Mouse (Mus musculus): ENCODE results near the gene Actr1b. TPM values are rescaled to one million over a fixed set of nuclear protein-coding genes. Genes with fewer than 3 reads are reported as not detected.

The Actr1b gene
- polyA plus RNA-seq, 1 experiment from 2014 or later = 118 TPM

DNA sequence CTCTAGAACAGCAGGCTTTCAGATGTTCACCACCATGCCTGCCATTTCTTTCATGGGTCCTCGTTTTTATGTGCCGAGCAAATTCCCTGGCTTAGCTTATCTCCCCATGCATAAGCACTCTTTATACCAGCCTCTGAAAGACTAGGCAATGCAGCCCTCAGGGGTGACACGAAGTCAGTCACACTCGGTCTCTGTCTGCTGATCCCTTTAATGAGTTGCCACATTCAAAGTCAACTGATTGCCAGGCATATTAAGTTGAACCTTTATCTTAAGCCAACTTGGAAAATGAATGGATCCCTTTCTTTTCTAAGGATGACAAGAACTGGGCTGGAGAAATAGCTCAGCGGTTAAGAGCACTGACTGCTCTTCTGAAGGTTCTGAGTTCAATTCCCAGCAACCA is 25.0 kb upstream of the Actr1b start:
- 68% methylated on average over 5 of the region's 5 CpGs for WGBS
- H3K36me3 ChIP-seq = no peaks in the 10 kb centered on the region
- H3K4me2 ChIP-seq (replicated peaks) = no peak overlapping the region
- H3K4me3 ChIP-seq (replicated peaks) = no peak overlapping the region
- ATAC-seq (ENCODE audit: insufficient number of reproducible peaks, low FRiP score, low TSS enrichment, low read depth) = no peak
- H3K27ac ChIP-seq (replicated peaks) = no peak overlapping the region
- H3K4me1 ChIP-seq = 0 out of 2 replicates have a peak, but pooled peaks cover 3% of the 10 kb centered on the region
- H3K9ac ChIP-seq = no peak overlapping the region
- no peaks in the 10 kb centered on the region for H3K27me3 ChIP-seq
- no peaks in the 10 kb centered on the region for H3K9me3 ChIP-seq (replicated peaks)

DNA sequence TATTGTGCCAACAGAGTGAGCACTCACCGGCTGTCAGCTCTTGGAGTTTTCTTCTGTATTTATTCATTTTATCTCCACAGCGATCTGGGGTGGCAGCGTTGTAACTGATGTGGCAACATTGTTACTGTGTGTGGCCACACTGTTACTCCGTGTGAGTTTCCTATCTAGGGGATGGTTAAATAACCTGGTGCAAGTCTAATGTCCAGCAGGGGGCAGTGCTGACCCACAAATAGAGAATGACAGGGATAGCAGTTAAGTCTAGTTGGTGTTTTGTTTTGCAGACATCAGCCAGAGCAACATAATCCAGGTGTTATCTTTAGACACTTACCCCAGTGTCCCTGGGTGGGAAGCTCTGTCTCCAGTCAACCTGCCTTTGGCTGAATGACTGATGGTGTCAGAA is 23.1 kb upstream of the Actr1b start:
- H3K4me2 ChIP-seq (replicated peaks) = no peak overlapping the region
- H3K27me3 ChIP-seq = no peaks in the 10 kb centered on the region
- WGBS = 19% methylated on average over 4 of the region's 4 CpGs
- H3K4me1 ChIP-seq = no peaks in the 10 kb centered on the region
- H3K9ac ChIP-seq = no peak overlapping the region
- no peak for ATAC-seq (ENCODE audit: insufficient number of reproducible peaks, low FRiP score, low TSS enrichment, low read depth)
- H3K36me3 ChIP-seq = no peaks in the 10 kb centered on the region
- no peak overlapping the region for H3K4me3 ChIP-seq (replicated peaks)
- no peak overlapping the region for H3K27ac ChIP-seq (replicated peaks)
- H3K9me3 ChIP-seq (replicated peaks) = no peaks in the 10 kb centered on the region

DNA sequence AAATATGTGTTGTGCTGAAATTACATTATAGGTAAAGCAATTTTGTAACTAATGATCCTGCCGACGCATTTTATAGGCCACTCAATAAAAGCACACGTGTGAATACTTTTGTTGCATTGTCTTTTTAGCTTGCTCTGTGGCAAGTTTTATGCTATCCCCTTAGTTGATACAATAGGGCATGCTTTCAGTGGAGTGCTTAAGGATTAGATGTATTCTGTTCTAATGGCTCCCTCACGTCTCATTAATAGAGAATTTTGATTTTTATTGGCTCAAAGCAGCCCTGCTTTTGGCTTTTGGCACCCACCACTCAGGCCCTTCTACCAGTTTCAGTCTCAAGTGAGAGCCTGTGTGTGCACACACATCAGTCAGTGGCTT is 9.8 kb upstream of the Actr1b start:
- no peak for ATAC-seq (ENCODE audit: insufficient number of reproducible peaks, low FRiP score, low TSS enrichment, low read depth)
- Histone ChIP-seq H3K9me3 (replicated peaks) (no peaks in the 10 kb centered on the region), H3K4me2 (replicated peaks) (no peak overlapping the region), H3K27ac (replicated peaks) (no peak overlapping the region), H3K4me3 (replicated peaks) (no peak overlapping the region), H3K36me3 (no peaks in the 10 kb centered on the region), H3K27me3 (no peaks in the 10 kb centered on the region), H3K4me1 (peaks cover 17% of the 10 kb centered on the region), H3K9ac (no peak overlapping the region)
- WGBS = 59% methylated on average over 4 of the region's 4 CpGs

DNA sequence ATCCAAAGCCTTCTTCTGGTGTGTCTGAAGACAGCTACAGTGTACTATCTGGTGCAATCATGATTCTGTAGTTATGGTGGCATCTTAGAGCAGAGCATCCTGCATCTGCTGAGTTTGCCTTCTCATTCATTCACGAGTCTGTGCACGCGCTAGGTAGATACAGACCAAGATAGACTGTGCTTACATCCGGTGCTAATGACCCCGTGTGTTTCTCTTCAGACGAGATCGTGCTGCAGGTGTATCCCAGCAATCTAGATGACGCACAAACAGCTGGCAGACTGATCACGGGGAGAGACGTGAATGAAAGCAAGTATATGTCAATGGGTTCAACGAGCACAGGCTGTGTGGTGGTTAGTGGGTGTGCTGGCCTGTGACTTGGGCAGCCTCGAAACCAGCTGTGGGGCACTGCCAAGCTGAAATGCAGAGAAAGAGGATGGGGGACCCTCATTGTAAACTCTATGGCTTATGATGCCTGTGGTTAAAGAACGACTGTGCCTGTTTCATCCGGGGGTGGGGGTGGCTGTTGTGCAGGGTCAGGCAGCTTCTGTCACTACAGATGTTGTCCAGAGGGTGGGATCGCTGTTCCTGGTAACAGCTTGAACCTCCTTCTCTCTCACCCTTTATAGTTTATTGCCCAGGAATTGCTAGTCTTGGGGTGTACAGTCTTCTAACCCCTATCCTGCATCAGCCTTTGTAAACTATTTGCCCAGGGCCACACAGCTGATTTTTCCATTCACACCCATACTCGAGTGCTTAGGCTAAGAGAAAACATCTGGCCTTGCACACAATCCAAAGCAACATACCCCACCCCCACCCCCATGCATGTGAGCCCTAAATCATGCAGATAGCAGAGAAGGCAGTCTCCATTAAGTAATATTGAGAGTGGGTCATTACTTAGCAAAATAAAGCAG is 9.2 kb upstream of the Actr1b start:
- H3K27ac ChIP-seq (replicated peaks) = no peak overlapping the region
- H3K9me3 ChIP-seq (replicated peaks) = no peaks in the 10 kb centered on the region
- ATAC-seq (ENCODE audit: insufficient number of reproducible peaks, low FRiP score, low TSS enrichment, low read depth) = no peak
- H3K36me3 ChIP-seq = no peaks in the 10 kb centered on the region
- WGBS = 49% methylated on average over 16 of the region's 16 CpGs
- H3K9ac ChIP-seq = no peak overlapping the region
- H3K4me3 ChIP-seq (replicated peaks) = no peak overlapping the region
- peaks cover 17% of the 10 kb centered on the region for H3K4me1 ChIP-seq
- H3K27me3 ChIP-seq = no peaks in the 10 kb centered on the region
- H3K4me2 ChIP-seq (replicated peaks) = no peak overlapping the region

DNA sequence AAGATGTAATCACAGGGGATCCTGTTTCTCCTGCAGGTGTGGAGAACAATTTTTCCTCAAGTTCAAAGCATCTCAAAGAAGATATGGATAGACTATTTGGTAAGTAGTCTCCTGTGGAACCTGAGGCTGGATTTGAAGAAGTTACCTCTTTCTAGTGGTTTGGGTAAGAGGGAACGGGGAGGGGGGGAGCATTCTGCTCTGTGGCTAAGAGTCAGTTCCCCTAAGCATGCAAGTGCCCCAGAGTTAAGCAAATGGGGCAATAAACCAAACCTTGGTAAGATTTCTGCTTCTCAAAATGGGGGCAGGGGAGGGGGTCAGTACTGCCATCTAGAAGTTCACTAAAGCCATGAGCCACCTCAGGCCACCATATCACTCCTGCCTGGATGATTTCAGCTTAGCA is 4.6 kb upstream of the Actr1b start:
- H3K9ac ChIP-seq = no peak overlapping the region
- H3K36me3 ChIP-seq = no peaks in the 10 kb centered on the region
- H3K4me2 ChIP-seq (replicated peaks) = no peak overlapping the region
- no peaks in the 10 kb centered on the region for H3K27me3 ChIP-seq
- no peak overlapping the region for H3K27ac ChIP-seq (replicated peaks)
- H3K4me1 ChIP-seq = peaks cover 11% of the 10 kb centered on the region
- ATAC-seq (ENCODE audit: insufficient number of reproducible peaks, low FRiP score, low TSS enrichment, low read depth) = no peak
- 91% methylated on average over 1 of the region's 1 CpGs for whole genome bisulfite sequencing
- no peak overlapping the region for H3K4me3 ChIP-seq (replicated peaks)
- no peaks in the 10 kb centered on the region for H3K9me3 ChIP-seq (replicated peaks)

DNA sequence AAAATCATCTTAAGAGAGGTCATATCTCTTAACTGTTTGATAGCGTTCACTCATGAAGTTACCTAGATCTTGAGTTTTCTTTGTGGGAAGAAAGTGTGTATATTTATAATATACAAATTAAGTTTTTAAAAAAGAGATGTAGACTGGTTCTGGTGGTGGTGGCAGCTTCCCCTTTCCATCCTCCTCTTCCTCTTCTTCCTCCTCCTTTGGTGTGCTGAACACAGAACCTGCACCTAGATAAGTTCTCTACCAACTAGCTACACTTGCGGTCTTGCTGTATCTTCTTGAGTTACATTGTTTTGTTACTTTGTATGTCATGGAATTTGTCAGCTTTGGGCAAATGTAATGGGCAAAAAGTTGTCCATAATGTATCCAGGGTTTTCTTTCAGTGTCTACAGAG is 3.1 kb downstream of the Actr1b start:
- Histone ChIP-seq H3K27me3 (no peaks in the 10 kb centered on the region), H3K27ac (replicated peaks) (no peak overlapping the region), H3K9ac (no peak overlapping the region), H3K9me3 (replicated peaks) (no peaks in the 10 kb centered on the region; the same call in 1 of the 2 replicates), H3K4me3 (replicated peaks) (no peak overlapping the region), H3K36me3 (peaks cover 11% of the 10 kb centered on the region), H3K4me1 (peaks cover 20% of the 10 kb centered on the region), H3K4me2 (replicated peaks) (no peak overlapping the region)
- ATAC-seq (ENCODE audit: insufficient number of reproducible peaks, low FRiP score, low TSS enrichment, low read depth) = no peak
- 93% methylated on average over 2 of the region's 2 CpGs for WGBS

DNA sequence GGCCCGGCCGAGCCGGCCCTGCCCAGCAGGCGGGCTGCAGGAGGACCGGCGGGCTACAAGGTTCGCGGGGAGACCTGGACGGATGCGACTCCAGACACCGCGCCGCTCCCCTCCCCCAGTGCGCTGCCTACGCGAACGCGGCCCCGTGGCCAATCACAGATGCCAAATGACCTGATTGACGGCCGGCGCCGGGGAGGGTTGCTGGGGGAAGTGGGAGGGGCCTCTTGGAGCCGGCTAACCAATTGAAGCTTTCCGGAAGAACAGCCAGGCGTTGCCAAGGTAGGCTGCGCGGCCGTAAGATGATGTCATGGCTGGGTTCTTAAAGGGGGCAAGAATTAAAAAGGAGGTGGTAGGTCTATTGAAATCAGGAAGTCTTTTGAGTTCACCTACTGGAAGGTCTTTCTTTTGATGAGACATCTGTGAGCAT is 4.4 kb downstream of the Actr1b start, which contains the start of gene 4933424G06Rik:
Gene 4933424G06Rik (plus strand): TSS at position 296 of the 427 bp plus-strand sequence.
- Histone ChIP-seq H3K27ac (replicated peaks) (peak within 1 kb of the TSS; percentile 86), H3K4me2 (replicated peaks) (peak within 1 kb of the TSS; percentile 65), H3K36me3 (peaks cover 23% of the 10 kb centered on the region), H3K27me3 (no peaks in the 10 kb centered on the region), H3K4me3 (replicated peaks) (peak within 1 kb of the TSS; percentile 99), H3K9me3 (replicated peaks) (no peaks in the 10 kb centered on the region; the same call in 1 of the 2 replicates), H3K9ac (peak within 1 kb of the TSS; percentile 91), H3K4me1 (peaks cover 20% of the 10 kb centered on the region)
- WGBS = 0% methylated on average over 29 of the region's 29 CpGs
- peak; percentile 96 for ATAC-seq (ENCODE audit: insufficient number of reproducible peaks, low FRiP score, low TSS enrichment, low read depth)

DNA sequence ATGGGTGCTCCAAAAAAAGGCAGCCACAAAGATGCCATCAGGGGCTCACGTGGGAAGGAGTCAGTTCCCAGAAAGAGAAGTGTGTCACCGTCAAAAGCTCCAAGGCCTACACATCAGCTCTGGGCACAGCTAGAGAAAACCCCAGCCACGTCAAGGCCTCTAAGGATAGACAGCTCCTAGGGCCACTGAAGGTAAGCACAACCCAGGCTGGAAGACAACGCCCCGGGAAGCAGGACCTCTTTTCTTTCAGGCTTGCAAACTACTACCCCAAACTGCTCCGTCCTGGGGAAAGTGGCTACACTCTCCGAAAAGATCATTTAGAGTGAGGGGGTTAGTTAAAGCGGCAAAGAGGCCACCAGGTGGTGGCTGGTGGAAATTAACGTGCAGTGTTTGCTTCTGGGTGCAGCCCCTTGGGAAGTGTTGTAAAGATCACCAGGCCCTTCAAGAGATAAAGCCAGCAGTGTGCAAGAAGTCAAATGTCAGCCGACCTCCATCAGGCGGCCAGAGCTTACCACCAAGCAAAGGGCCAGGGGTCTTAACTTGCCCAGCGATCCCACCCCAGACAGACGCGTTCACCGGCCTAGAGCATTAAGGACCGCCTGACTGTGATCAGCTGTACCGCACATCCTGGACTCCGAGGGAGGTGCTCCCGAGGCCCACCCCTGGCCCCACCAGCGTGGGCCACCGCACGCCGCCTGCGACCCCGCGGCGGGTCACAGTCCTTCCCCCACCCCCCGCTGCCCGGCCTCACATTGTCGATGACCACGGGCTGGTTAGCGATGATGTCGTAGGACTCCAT is 5.0 kb downstream of the Actr1b start:
- H3K9me3 ChIP-seq (replicated peaks) = no peaks in the 10 kb centered on the region; the same call in 1 of the 2 replicates
- peak overlapping the region; percentile 99 for H3K4me3 ChIP-seq (replicated peaks)
- peak; percentile 70 for ATAC-seq (ENCODE audit: insufficient number of reproducible peaks, low FRiP score, low TSS enrichment, low read depth)
- whole genome bisulfite sequencing = under 1% methylated on average over 33 of the region's 33 CpGs
- peak overlapping the region; percentile 65 for H3K4me2 ChIP-seq (replicated peaks)
- H3K36me3 ChIP-seq = peaks cover 29% of the 10 kb centered on the region
- H3K4me1 ChIP-seq = peaks cover 20% of the 10 kb centered on the region
- H3K27ac ChIP-seq (replicated peaks) = peak overlapping the region; percentile 86
- H3K27me3 ChIP-seq = no peaks in the 10 kb centered on the region
- H3K9ac ChIP-seq = peak overlapping the region; percentile 91

DNA sequence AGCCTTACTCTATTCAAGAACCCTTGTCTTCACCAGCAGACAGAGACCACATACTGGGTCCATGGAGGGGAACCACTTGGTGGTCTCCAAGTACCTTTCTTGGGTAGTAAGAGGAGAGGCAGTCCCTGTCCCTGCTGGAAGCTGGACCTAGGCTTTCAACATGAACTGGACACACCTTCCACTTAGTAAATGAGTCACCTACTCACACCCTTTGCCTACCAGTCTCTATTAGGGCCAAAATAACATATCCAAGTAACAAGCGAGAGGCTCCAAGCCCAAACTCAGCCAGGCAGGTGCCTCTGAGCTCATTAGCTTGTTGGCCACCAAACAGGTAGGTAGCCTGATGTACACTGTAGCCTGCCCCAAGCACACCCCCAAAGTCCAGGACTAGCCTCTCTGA is 5.6 kb downstream of the Actr1b start:
- no peak for ATAC-seq (ENCODE audit: insufficient number of reproducible peaks, low FRiP score, low TSS enrichment, low read depth)
- H3K27ac ChIP-seq (replicated peaks) = peak overlapping the region; percentile 86; the same call in 1 of the 2 replicates
- 78% methylated on average over 1 of the region's 1 CpGs for WGBS

DNA sequence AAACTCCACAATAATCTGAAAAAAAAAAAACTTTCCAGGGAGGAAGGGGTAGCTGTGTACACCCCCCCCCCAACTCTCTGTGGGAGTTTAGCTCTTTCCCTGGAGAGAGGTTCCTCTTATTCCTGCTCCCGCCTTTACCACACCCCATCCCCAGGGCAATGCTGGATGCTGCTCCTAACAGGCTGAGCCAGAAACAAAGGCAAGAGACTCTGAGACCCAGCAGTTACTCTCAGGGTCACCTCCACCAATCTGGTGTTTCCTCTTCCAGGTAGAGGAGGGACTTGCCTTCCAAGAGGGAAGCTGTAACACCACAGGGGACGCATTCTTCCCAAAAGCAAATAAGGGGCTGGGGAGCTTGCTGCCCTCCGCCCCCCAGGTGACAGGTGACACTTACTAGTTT is 6.4 kb downstream of the Actr1b start:
- no peak for ATAC-seq (ENCODE audit: insufficient number of reproducible peaks, low FRiP score, low TSS enrichment, low read depth)
- Histone ChIP-seq H3K27me3 (no peaks in the 10 kb centered on the region), H3K4me1 (peaks cover 20% of the 10 kb centered on the region), H3K4me2 (replicated peaks) (peak overlapping the region; percentile 65; the same call in 1 of the 2 replicates), H3K27ac (replicated peaks) (no peak overlapping the region), H3K9me3 (replicated peaks) (no peaks in the 10 kb centered on the region; the same call in 1 of the 2 replicates), H3K4me3 (replicated peaks) (0 out of 2 replicates have a peak overlapping the region, but pooled peaks have one; percentile 99), H3K36me3 (peaks cover 43% of the 10 kb centered on the region), H3K9ac (no peak overlapping the region)
- WGBS = 62% methylated on average over 3 of the region's 3 CpGs

More for the DNA sequence above, 5.6 kb downstream of the Actr1b start:
- H3K9me3 ChIP-seq (replicated peaks) = no peaks in the 10 kb centered on the region; the same call in 1 of the 2 replicates
- peak overlapping the region; percentile 99 for H3K4me3 ChIP-seq (replicated peaks)
- no peaks in the 10 kb centered on the region for H3K27me3 ChIP-seq
- H3K36me3 ChIP-seq = peaks cover 36% of the 10 kb centered on the region
- H3K9ac ChIP-seq = peak overlapping the region; percentile 91
- peak overlapping the region; percentile 65 for H3K4me2 ChIP-seq (replicated peaks)
- peaks cover 20% of the 10 kb centered on the region for H3K4me1 ChIP-seq

DNA sequence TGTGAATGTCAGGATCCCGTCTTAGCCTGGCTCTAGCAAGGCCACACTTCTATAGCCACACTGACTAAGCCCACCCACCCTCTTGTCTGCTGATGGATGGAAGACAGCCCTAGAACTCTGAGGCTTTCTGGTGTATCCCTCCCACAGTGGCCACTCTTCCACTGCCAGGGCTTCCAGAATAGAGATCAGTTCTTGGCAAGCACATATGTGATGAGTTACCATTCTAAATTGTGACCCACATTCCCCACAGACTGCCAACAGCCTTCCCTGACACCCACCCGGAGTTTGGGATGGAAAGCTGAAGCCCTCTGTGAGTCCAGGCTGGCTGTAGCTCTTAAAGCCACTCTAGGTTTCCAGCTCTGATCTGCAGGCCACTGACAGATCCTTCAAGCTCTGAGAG is 7.1 kb downstream of the Actr1b start:
- H3K27me3 ChIP-seq = no peaks in the 10 kb centered on the region
- H3K9ac ChIP-seq = no peak overlapping the region
- H3K9me3 ChIP-seq (replicated peaks) = no peaks in the 10 kb centered on the region; the same call in 1 of the 2 replicates
- H3K4me1 ChIP-seq = peaks cover 20% of the 10 kb centered on the region
- H3K27ac ChIP-seq (replicated peaks) = no peak overlapping the region
- peaks cover 49% of the 10 kb centered on the region for H3K36me3 ChIP-seq
- H3K4me2 ChIP-seq (replicated peaks) = no peak overlapping the region
- no peak overlapping the region for H3K4me3 ChIP-seq (replicated peaks)
- WGBS = 58% methylated on average over 2 of the region's 2 CpGs
- no peak for ATAC-seq (ENCODE audit: insufficient number of reproducible peaks, low FRiP score, low TSS enrichment, low read depth)

Measured in embryonic facial prominence, embryonic 15.5 days (tissue).